Mouse (Mus musculus): ENCODE results near the gene Hnrnpu. TPM values are rescaled to one million over a fixed set of nuclear protein-coding genes. Genes with fewer than 3 reads are reported as not detected.
A peak's percentile ranks its signal among the peaks of the same experiment; 100 is the strongest.
"Not testable (repeated sequence)": the region's sequence is repeated elsewhere in the genome, so short reads cannot be mapped to it uniquely, and the experiment has no call there.

Hnrnpu gene
- polyA plus RNA-seq, 1 experiment = 147 TPM

- Histone ChIP-seq H3K27ac (ENCODE audit: control insufficient read depth, insufficient read depth, low read depth, low read length) (no peak overlapping the region), H3K36me3 (ENCODE audit: control insufficient read depth, insufficient read depth, low read length) (no peaks in the 10 kb centered on the region), H3K4me3 (ENCODE audit: control insufficient read depth, low read depth, low read length) (no peak overlapping the region), H3K4me1 (ENCODE audit: control insufficient read depth, insufficient read depth, low read length) (no peaks in the 10 kb centered on the region), H3K27me3 (ENCODE audit: control insufficient read depth, insufficient read depth, low read length) (no peaks in the 10 kb centered on the region)
- TF ChIP-seq CTCF (IDR thresholded peaks at IDR 0.05; ENCODE audit: control insufficient read depth, insufficient read depth, insufficient replicate concordance, low read depth, low read length) = no peak
- no peak for TF ChIP-seq POLR2A (IDR thresholded peaks at IDR 0.05; ENCODE audit: control insufficient read depth, low read depth, low read length)
Measured at GRCm38 (mm10) chr1:178313039-178313597, 24.5 kb downstream of the Hnrnpu start.

GRCm38 (mm10) chr1:178310128-178310527, 27.5 kb downstream of the Hnrnpu start:
- no peak overlapping the region for H3K4me3 ChIP-seq (ENCODE audit: control insufficient read depth, low read depth, low read length)
- H3K27me3 ChIP-seq (ENCODE audit: control insufficient read depth, insufficient read depth, low read length) = no peaks in the 10 kb centered on the region
- no peak overlapping the region for H3K27ac ChIP-seq (ENCODE audit: control insufficient read depth, insufficient read depth, low read depth, low read length)
- H3K4me1 ChIP-seq (ENCODE audit: control insufficient read depth, insufficient read depth, low read length) = no peaks in the 10 kb centered on the region
- TF ChIP-seq POLR2A (IDR thresholded peaks at IDR 0.05; ENCODE audit: control insufficient read depth, low read depth, low read length) (no peak), CTCF (IDR thresholded peaks at IDR 0.05; ENCODE audit: control insufficient read depth, insufficient read depth, insufficient replicate concordance, low read depth, low read length) (no peak)
- no peaks in the 10 kb centered on the region for H3K36me3 ChIP-seq (ENCODE audit: control insufficient read depth, insufficient read depth, low read length)

- H3K4me3 ChIP-seq (ENCODE audit: control insufficient read depth, low read depth, low read length) = no peak overlapping the region
Measured at GRCm38 (mm10) chr1:178309487-178309886, 28.1 kb downstream of the Hnrnpu start.

GRCm38 (mm10) chr1:178303425-178303824, 34.2 kb downstream of the Hnrnpu start:
- H3K27ac ChIP-seq (ENCODE audit: control insufficient read depth, insufficient read depth, low read depth, low read length) = no peak overlapping the region
- no peak for TF ChIP-seq POLR2A (IDR thresholded peaks at IDR 0.05; ENCODE audit: control insufficient read depth, low read depth, low read length)
- peak; percentile 31; the same call in 1 of the 2 replicates for TF ChIP-seq CTCF (IDR thresholded peaks at IDR 0.05; ENCODE audit: control insufficient read depth, insufficient read depth, insufficient replicate concordance, low read depth, low read length)
- H3K36me3 ChIP-seq (ENCODE audit: control insufficient read depth, insufficient read depth, low read length) = no peaks in the 10 kb centered on the region
- H3K4me3 ChIP-seq (ENCODE audit: control insufficient read depth, low read depth, low read length) = no peak overlapping the region
- H3K27me3 ChIP-seq (ENCODE audit: control insufficient read depth, insufficient read depth, low read length) = no peaks in the 10 kb centered on the region
- no peaks in the 10 kb centered on the region for H3K4me1 ChIP-seq (ENCODE audit: control insufficient read depth, insufficient read depth, low read length)

More at GRCm38 (mm10) chr1:178309487-178309886, 28.1 kb downstream of the Hnrnpu start:
- H3K36me3 ChIP-seq (ENCODE audit: control insufficient read depth, insufficient read depth, low read length) = no peaks in the 10 kb centered on the region
- no peak for TF ChIP-seq POLR2A (IDR thresholded peaks at IDR 0.05; ENCODE audit: control insufficient read depth, low read depth, low read length)
- no peak for TF ChIP-seq CTCF (IDR thresholded peaks at IDR 0.05; ENCODE audit: control insufficient read depth, insufficient read depth, insufficient replicate concordance, low read depth, low read length)
- H3K27me3 ChIP-seq (ENCODE audit: control insufficient read depth, insufficient read depth, low read length) = no peaks in the 10 kb centered on the region
- H3K27ac ChIP-seq (ENCODE audit: control insufficient read depth, insufficient read depth, low read depth, low read length) = no peak overlapping the region
- H3K4me1 ChIP-seq (ENCODE audit: control insufficient read depth, insufficient read depth, low read length) = no peaks in the 10 kb centered on the region

- not testable (repeated sequence) for H3K4me3 ChIP-seq (ENCODE audit: control insufficient read depth, low read depth, low read length); H3K27me3 ChIP-seq (ENCODE audit: control insufficient read depth, insufficient read depth, low read length); H3K4me1 ChIP-seq (ENCODE audit: control insufficient read depth, insufficient read depth, low read length); H3K27ac ChIP-seq (ENCODE audit: control insufficient read depth, insufficient read depth, low read depth, low read length); H3K36me3 ChIP-seq (ENCODE audit: control insufficient read depth, insufficient read depth, low read length)
Measured at GRCm38 (mm10) chr1:178301261-178301660, 36.3 kb downstream of the Hnrnpu start.

- Histone ChIP-seq H3K36me3 (ENCODE audit: control insufficient read depth, insufficient read depth, low read length) (no peaks in the 10 kb centered on the region), H3K27me3 (ENCODE audit: control insufficient read depth, insufficient read depth, low read length) (no peaks in the 10 kb centered on the region), H3K4me1 (ENCODE audit: control insufficient read depth, insufficient read depth, low read length) (no peaks in the 10 kb centered on the region), H3K4me3 (ENCODE audit: control insufficient read depth, low read depth, low read length) (no peak overlapping the region), H3K27ac (ENCODE audit: control insufficient read depth, insufficient read depth, low read depth, low read length) (no peak overlapping the region)
- TF ChIP-seq POLR2A (IDR thresholded peaks at IDR 0.05; ENCODE audit: control insufficient read depth, low read depth, low read length) (no peak), CTCF (IDR thresholded peaks at IDR 0.05; ENCODE audit: control insufficient read depth, insufficient read depth, insufficient replicate concordance, low read depth, low read length) (no peak)
Measured at GRCm38 (mm10) chr1:178294051-178294450, 43.5 kb downstream of the Hnrnpu start.

- H3K4me3 ChIP-seq (ENCODE audit: control insufficient read depth, low read depth, low read length) = no peak overlapping the region
- no peaks in the 10 kb centered on the region for H3K4me1 ChIP-seq (ENCODE audit: control insufficient read depth, insufficient read depth, low read length)
- no peaks in the 10 kb centered on the region for H3K36me3 ChIP-seq (ENCODE audit: control insufficient read depth, insufficient read depth, low read length)
- no peaks in the 10 kb centered on the region for H3K27me3 ChIP-seq (ENCODE audit: control insufficient read depth, insufficient read depth, low read length)
- H3K27ac ChIP-seq (ENCODE audit: control insufficient read depth, insufficient read depth, low read depth, low read length) = no peak overlapping the region
- TF ChIP-seq POLR2A (IDR thresholded peaks at IDR 0.05; ENCODE audit: control insufficient read depth, low read depth, low read length) (no peak), CTCF (IDR thresholded peaks at IDR 0.05; ENCODE audit: control insufficient read depth, insufficient read depth, insufficient replicate concordance, low read depth, low read length) (no peak)
Measured at GRCm38 (mm10) chr1:178291716-178292115, 45.9 kb downstream of the Hnrnpu start.

All from testis, adult 2 months (tissue).